Mouse (Mus musculus): ENCODE measurements around the gene Lcn4. TPM values are rescaled to one million over a fixed set of nuclear protein-coding genes. Genes with fewer than 3 reads are reported as not detected.
"Not testable (repeated sequence)": the region's sequence is repeated elsewhere in the genome, so short reads cannot be mapped to it uniquely, and the experiment has no call there.

Lcn4 gene
- total RNA-seq (2014; rRNA removed) (not detected in 2 replicates), polyA plus RNA-seq (2012; rRNA removed) (not detected in 2 replicates)

- Histone ChIP-seq H3K27ac (replicated peaks; ENCODE audit: insufficient read depth, low read depth, low read length) (no peak within 1 kb of the TSS), H3K79me2 (ENCODE audit: control insufficient read depth, insufficient read depth, low read length) (no peaks in the 10 kb centered on the region), H3K4me1 (ENCODE audit: control insufficient read depth, insufficient read depth, low read length) (no peaks in the 10 kb centered on the region), H3K9ac (ENCODE audit: low read depth, low read length) (no peak within 1 kb of the TSS), H3K27me3 (ENCODE audit: control insufficient read depth, insufficient read depth, low read length) (no peaks in the 10 kb centered on the region), H3K4me3 (ENCODE audit: insufficient read depth, low read depth, low read length) (no peak within 1 kb of the TSS), H3K36me3 (ENCODE audit: control insufficient read depth, insufficient read depth, low read length) (no peaks in the 10 kb centered on the region)
- DNase-seq (ENCODE audit: extremely low read depth, low read depth, low spot score): no peak
- TF ChIP-seq CTCF (IDR thresholded peaks at IDR 0.05; ENCODE audit: low read depth, low read length): no peak
- no peak for TF ChIP-seq POLR2A (IDR thresholded peaks at IDR 0.05; ENCODE audit: extremely low read depth, insufficient read depth, low read length)
- WGBS: 96% methylated on average over 3 of the region's 3 CpGs
Observed at GRCm38 (mm10) chr2:26671182-26671581, at the start of gene Lcn4. Gene Lcn4 (minus strand): TSS chr2:26671282.

GRCm38 (mm10) chr2:26686171-26686675 lies 15.1 kb upstream of the Lcn4 start:
- no peak for TF ChIP-seq POLR2A (IDR thresholded peaks at IDR 0.05; ENCODE audit: extremely low read depth, insufficient read depth, low read length)
- whole genome bisulfite sequencing: 84% methylated on average over 1 of the region's 1 CpGs

GRCm38 (mm10) chr2:26668746-26669145 lies 2.3 kb downstream of the Lcn4 start:
- H3K79me2 ChIP-seq (ENCODE audit: control insufficient read depth, insufficient read depth, low read length): no peaks in the 10 kb centered on the region
- no peaks in the 10 kb centered on the region for H3K36me3 ChIP-seq (ENCODE audit: control insufficient read depth, insufficient read depth, low read length)
- peak; percentile 2 for DNase-seq (ENCODE audit: extremely low read depth, low read depth, low spot score)
- no peak overlapping the region for H3K9ac ChIP-seq (ENCODE audit: low read depth, low read length)
- no peak overlapping the region for H3K4me3 ChIP-seq (ENCODE audit: insufficient read depth, low read depth, low read length)
- H3K27me3 ChIP-seq (ENCODE audit: control insufficient read depth, insufficient read depth, low read length): no peaks in the 10 kb centered on the region
- TF ChIP-seq CTCF (IDR thresholded peaks at IDR 0.05; ENCODE audit: low read depth, low read length) (no peak), POLR2A (IDR thresholded peaks at IDR 0.05; ENCODE audit: extremely low read depth, insufficient read depth, low read length) (no peak)
- no peaks in the 10 kb centered on the region for H3K4me1 ChIP-seq (ENCODE audit: control insufficient read depth, insufficient read depth, low read length)
- H3K27ac ChIP-seq (replicated peaks; ENCODE audit: insufficient read depth, low read depth, low read length): no peak overlapping the region

More at GRCm38 (mm10) chr2:26686171-26686675, 15.1 kb upstream of the Lcn4 start:
- Histone ChIP-seq H3K9ac (ENCODE audit: low read depth, low read length) (no peak overlapping the region), H3K4me3 (ENCODE audit: insufficient read depth, low read depth, low read length) (no peak overlapping the region), H3K4me1 (ENCODE audit: control insufficient read depth, insufficient read depth, low read length) (no peaks in the 10 kb centered on the region), H3K79me2 (ENCODE audit: control insufficient read depth, insufficient read depth, low read length) (no peaks in the 10 kb centered on the region), H3K27me3 (ENCODE audit: control insufficient read depth, insufficient read depth, low read length) (peaks cover 2% of the 10 kb centered on the region; the same call in 1 of the 2 replicates), H3K36me3 (ENCODE audit: control insufficient read depth, insufficient read depth, low read length) (no peaks in the 10 kb centered on the region), H3K27ac (replicated peaks; ENCODE audit: insufficient read depth, low read depth, low read length) (no peak overlapping the region)
- DNase-seq (ENCODE audit: extremely low read depth, low read depth, low spot score): no peak

GRCm38 (mm10) chr2:26663551-26663950 lies 7.5 kb downstream of the Lcn4 start:
- not testable (repeated sequence) for H3K9ac ChIP-seq (ENCODE audit: low read depth, low read length); H3K27ac ChIP-seq (replicated peaks; ENCODE audit: insufficient read depth, low read depth, low read length); H3K36me3 ChIP-seq (ENCODE audit: control insufficient read depth, insufficient read depth, low read length); H3K4me1 ChIP-seq (ENCODE audit: control insufficient read depth, insufficient read depth, low read length); H3K79me2 ChIP-seq (ENCODE audit: control insufficient read depth, insufficient read depth, low read length); H3K27me3 ChIP-seq (ENCODE audit: control insufficient read depth, insufficient read depth, low read length); H3K4me3 ChIP-seq (ENCODE audit: insufficient read depth, low read depth, low read length)
- TF ChIP-seq CTCF (IDR thresholded peaks at IDR 0.05; ENCODE audit: low read depth, low read length): peak; percentile 40; the same call in 1 of the 2 replicates
- WGBS: 94% methylated on average over 1 of the region's 1 CpGs
- DNase-seq (ENCODE audit: extremely low read depth, low read depth, low spot score): peak; percentile 8

GRCm38 (mm10) chr2:26663112-26663511 lies 8.0 kb downstream of the Lcn4 start:
- no peaks in the 10 kb centered on the region; the same call in 1 of the 2 replicates for H3K27me3 ChIP-seq (ENCODE audit: control insufficient read depth, insufficient read depth, low read length)
- H3K27ac ChIP-seq (replicated peaks; ENCODE audit: insufficient read depth, low read depth, low read length): no peak overlapping the region
- no peak for DNase-seq (ENCODE audit: extremely low read depth, low read depth, low spot score)
- no peaks in the 10 kb centered on the region for H3K79me2 ChIP-seq (ENCODE audit: control insufficient read depth, insufficient read depth, low read length)
- WGBS: 69% methylated on average over 10 of the region's 10 CpGs
- no peak for TF ChIP-seq CTCF (IDR thresholded peaks at IDR 0.05; ENCODE audit: low read depth, low read length)
- no peak for TF ChIP-seq POLR2A (IDR thresholded peaks at IDR 0.05; ENCODE audit: extremely low read depth, insufficient read depth, low read length)
- no peak overlapping the region for H3K9ac ChIP-seq (ENCODE audit: low read depth, low read length)
- no peaks in the 10 kb centered on the region for H3K36me3 ChIP-seq (ENCODE audit: control insufficient read depth, insufficient read depth, low read length)
- H3K4me3 ChIP-seq (ENCODE audit: insufficient read depth, low read depth, low read length): no peak overlapping the region
- H3K4me1 ChIP-seq (ENCODE audit: control insufficient read depth, insufficient read depth, low read length): no peaks in the 10 kb centered on the region

- Histone ChIP-seq H3K4me3 (ENCODE audit: insufficient read depth, low read depth, low read length) (no peak overlapping the region), H3K4me1 (ENCODE audit: control insufficient read depth, insufficient read depth, low read length) (no peaks in the 10 kb centered on the region), H3K36me3 (ENCODE audit: control insufficient read depth, insufficient read depth, low read length) (no peaks in the 10 kb centered on the region), H3K9ac (ENCODE audit: low read depth, low read length) (no peak overlapping the region), H3K79me2 (ENCODE audit: control insufficient read depth, insufficient read depth, low read length) (no peaks in the 10 kb centered on the region), H3K27ac (replicated peaks; ENCODE audit: insufficient read depth, low read depth, low read length) (no peak overlapping the region), H3K27me3 (ENCODE audit: control insufficient read depth, insufficient read depth, low read length) (no peaks in the 10 kb centered on the region; the same call in 1 of the 2 replicates)
- DNase-seq (ENCODE audit: extremely low read depth, low read depth, low spot score): no peak
- TF ChIP-seq CTCF (IDR thresholded peaks at IDR 0.05; ENCODE audit: low read depth, low read length) (no peak), POLR2A (IDR thresholded peaks at IDR 0.05; ENCODE audit: extremely low read depth, insufficient read depth, low read length) (no peak)
- WGBS: 80% methylated on average over 13 of the region's 13 CpGs
Observed at GRCm38 (mm10) chr2:26662509-26662882, 8.6 kb downstream of the Lcn4 start.
